Mouse (Mus musculus) MEL (cell line): Measurements from ENCODE around the gene Rin2.
A peak's percentile ranks its signal among the peaks of the same experiment; 100 is the strongest.

Experiments
- CHD1 ChIP-seq: IDR thresholded peaks from 2 replicates; pipeline ENCODE4 v1.6.1; 2012; ENCODE audit warnings: low read depth, mild to moderate bottlenecking, inconsistent platforms, low read length, improper control_type of control experiment
- CTCF ChIP-seq, 3 experiments: IDR thresholded peaks in 2 of 3; conservative IDR thresholded peaks in 1 of 3; 2 replicates each; pipeline ENCODE4 v1.5.1; 2011 to 2012; ENCODE audit warnings: low read length in 3 of 3, low read depth in 2 of 3, mild to moderate bottlenecking in 2 of 3, improper control_type of control experiment in 1 of 3, inconsistent platforms in 1 of 3, mixed read lengths in 1 of 3, moderate library complexity in 1 of 3; ENCODE audit not compliant: control insufficient read depth in 1 of 3, insufficient read depth in 1 of 3, poor library complexity in 1 of 3, severe bottlenecking in 1 of 3
- EP300 ChIP-seq, 2 experiments: IDR thresholded peaks; 2 replicates each; pipeline ENCODE4 v1.6.1; 2011; ENCODE audit warnings: improper control_type of control experiment in 2 of 2, low read length in 2 of 2, low read depth in 1 of 2, mild to moderate bottlenecking in 1 of 2
- GATA1 ChIP-seq: IDR thresholded peaks from 2 replicates; pipeline ENCODE4 v1.6.1; 2011; ENCODE audit warnings: low read depth, low read length, improper control_type of control experiment
- HCFC1 ChIP-seq: IDR thresholded peaks from 2 replicates; pipeline ENCODE4 v1.6.1; 2012; ENCODE audit warnings: low read depth, mild to moderate bottlenecking, inconsistent platforms, low read length, improper control_type of control experiment, moderate library complexity
- JUND ChIP-seq: IDR thresholded peaks from 2 replicates; pipeline ENCODE4 v1.6.1; 2011; ENCODE audit warnings: low read depth, mild to moderate bottlenecking, improper control_type of control experiment, low read length
- KAT2A ChIP-seq: conservative IDR thresholded peaks from 2 replicates; pipeline ENCODE4 v1.6.1; 2012; ENCODE audit warnings: low read depth, low read length, improper control_type of control experiment, inconsistent platforms
- MAX ChIP-seq: IDR thresholded peaks from 2 replicates; pipeline ENCODE4 v1.6.1; 2011; ENCODE audit warnings: low read length, improper control_type of control experiment
- MYC ChIP-seq: IDR thresholded peaks from 2 replicates; pipeline ENCODE4 v1.6.1; 2011; ENCODE audit warnings: low read depth, mild to moderate bottlenecking, low read length, improper control_type of control experiment, moderate library complexity
- POLR2A ChIP-seq, 2 experiments: IDR thresholded peaks; 2 replicates each; pipeline ENCODE4 v1.6.1; 2011 to 2012; ENCODE audit warnings: low read length in 2 of 2, mild to moderate bottlenecking in 2 of 2, control low read depth in 1 of 2, improper control_type of control experiment in 1 of 2, low read depth in 1 of 2, moderate library complexity in 1 of 2; ENCODE audit not compliant: control insufficient read depth in 1 of 2, insufficient read depth in 1 of 2, poor library complexity in 1 of 2
- UBTF ChIP-seq: IDR thresholded peaks from 2 replicates; pipeline ENCODE4 v1.6.1; 2012; ENCODE audit warnings: low read depth, mild to moderate bottlenecking, inconsistent platforms, low read length, improper control_type of control experiment, moderate library complexity, borderline replicate concordance; ENCODE audit not compliant: insufficient read depth

- TF ChIP-seq POLR2A (IDR thresholded peaks at IDR 0.05; ENCODE audit: control insufficient read depth in 1 of 2, insufficient read depth in 1 of 2, low read depth in 1 of 2, low read length in 2 of 2, poor library complexity in 1 of 2) (no peak), CHD1 (no peak), EP300 (IDR thresholded peaks at IDR 0.05; ENCODE audit: low read depth in 1 of 2, low read length in 2 of 2) (no peak), MAX (0 out of 2 replicates have a peak, but pooled peaks have one; percentile 38), CTCF (IDR thresholded peaks at IDR 0.05 in 2 of 3, conservative IDR thresholded peaks at IDR 0.05 in 1 of 3; ENCODE audit: control insufficient read depth in 1 of 3, insufficient read depth in 1 of 3, low read depth in 2 of 3, low read length in 3 of 3, poor library complexity in 1 of 3, severe bottlenecking in 1 of 3) (peak in 2 of 3 experiments; percentile 47 to 53; a peak in 4 of 6 replicates), MYC (peak; percentile 72; the same call in 1 of the 2 replicates), JUND (no peak), UBTF (no peak), KAT2A (no peak), GATA1 (no peak), HCFC1 (no peak)
Measured at GRCm38 (mm10) chr2:145920941-145921650, 246.1 kb downstream of the Rin2 start.
